Mouse (Mus musculus): ENCODE data around the gene Hmgcs1.

Gene Hmgcs1

GRCm38 (mm10) chr13:119754635-119755020, 64.4 kb downstream of the Hmgcs1 start:
- DNase-seq: no peak

- peak; percentile 74 to 88 for DNase-seq
Measured at GRCm38 (mm10) chr13:119755141-119755547, 65.0 kb downstream of the Hmgcs1 start.

- peak; percentile 75 to 82 for DNase-seq
Measured at GRCm38 (mm10) chr13:119755681-119756471, 65.7 kb downstream of the Hmgcs1 start, which contains the start of gene Nim1k. TSS of gene Nim1k (minus strand) at chr13:119755882.

GRCm38 (mm10) chr13:119756831-119757230, 66.7 kb downstream of the Hmgcs1 start:
- no peak for DNase-seq
